Mouse (Mus musculus) liver, postnatal 0 days (tissue): Measurements from ENCODE around the gene Foxp2. TPM values are rescaled to one million over a fixed set of nuclear protein-coding genes. Genes with fewer than 3 reads are reported as not detected.
A peak's percentile ranks its signal among the peaks of the same experiment; 100 is the strongest.

ENCODE experiments used
- ATAC-seq: fragments of 200-750 bp; cut with Nextera tagmentation; 2 replicates; pipeline ENCODE4 v1.8.0; 2017; ENCODE audit warnings: mild to moderate bottlenecking, moderate library complexity
- DNase-seq: peaks from one replicate; pipeline ENCODE4 v3.0.0-alpha.2; 2016
- H3K27ac ChIP-seq: fragments of 300-500 bp; sonication (generic); 2 replicates; pipeline ENCODE4 v1.5.1; 2014; ENCODE audit warnings: antibody characterized with exemption, moderate library complexity, mild to moderate bottlenecking, low read depth
- H3K27me3 ChIP-seq: fragments of 300-500 bp; sonication (generic); 2 replicates; pipeline ENCODE4 v1.6.1; 2014; ENCODE audit warnings: low read length, control low read depth, mixed read lengths; ENCODE audit not compliant: insufficient read depth
- H3K36me3 ChIP-seq: fragments of 300-500 bp; sonication (generic); replicated peaks from 2 replicates; pipeline ENCODE4 v1.6.1; 2014; ENCODE audit warnings: mild to moderate bottlenecking, control low read depth, low read length, moderate library complexity, mixed read lengths; ENCODE audit not compliant: insufficient read depth
- H3K4me1 ChIP-seq: fragments of 300-500 bp; sonication (generic); 2 replicates; pipeline ENCODE4 v1.6.1; 2014; ENCODE audit warnings: antibody characterized with exemption, mild to moderate bottlenecking, control low read depth; ENCODE audit not compliant: insufficient read depth
- H3K4me2 ChIP-seq: fragments of 300-500 bp; sonication (generic); 2 replicates; pipeline ENCODE4 v1.6.1; 2014; ENCODE audit warnings: low read depth, mild to moderate bottlenecking, low read length, moderate library complexity, mixed read lengths
- H3K4me3 ChIP-seq: fragments of 300-500 bp; sonication (generic); 2 replicates; pipeline ENCODE4 v1.5.1; 2014; ENCODE audit warnings: low read depth, low read length
- H3K9ac ChIP-seq: fragments of 300-500 bp; sonication (generic); replicated peaks from 2 replicates; pipeline ENCODE4 v1.6.1; 2014; ENCODE audit warnings: mild to moderate bottlenecking, moderate library complexity
- H3K9me3 ChIP-seq: fragments of 300-500 bp; sonication (generic); 2 replicates; pipeline ENCODE4 v1.6.1; 2016; ENCODE audit warnings: mild to moderate bottlenecking, control low read depth, low read length, mixed read lengths
- CTCF ChIP-seq: sonication (generic); IDR thresholded peaks from 2 replicates; pipeline ENCODE4 v1.5.1; 2016; ENCODE audit warnings: antibody characterized with exemption, low read depth
- EP300 ChIP-seq: IDR thresholded peaks from 2 replicates; pipeline ENCODE4 v1.6.1; 2016; ENCODE audit warnings: antibody characterized with exemption, low read depth, mild to moderate bottlenecking
- WGBS: fragments of 180-500 bp; shearing (Covaris S2); extraction: QIAGEN DNeasy Blood & Tissue Kit; methylation state at CpG from one replicate; pipeline ENCODE4 v1.1.7; 2014; ENCODE audit not compliant: insufficient replicate concordance; 5-methylcytosine and 5-hydroxymethylcytosine counted together
- microRNA-seq: library from miRNA; unstranded; fragments of <30 nt; microRNA quantifications from one replicate; pipeline ENCODE4, GENCODE M21; 2016
- polyA plus RNA-seq: library from polyadenylated mRNA; unstranded; fragments of >200 nt; fragmentation: Nextera tagmentation; extraction: Ambion mirVana; gene quantifications from 2 replicates; pipeline ENCODE4 v1.2.1, GENCODE M21; 2015

Gene Foxp2
- polyA plus RNA-seq, 1 experiment from 2014 or later, result 1.6 TPM

DNA sequence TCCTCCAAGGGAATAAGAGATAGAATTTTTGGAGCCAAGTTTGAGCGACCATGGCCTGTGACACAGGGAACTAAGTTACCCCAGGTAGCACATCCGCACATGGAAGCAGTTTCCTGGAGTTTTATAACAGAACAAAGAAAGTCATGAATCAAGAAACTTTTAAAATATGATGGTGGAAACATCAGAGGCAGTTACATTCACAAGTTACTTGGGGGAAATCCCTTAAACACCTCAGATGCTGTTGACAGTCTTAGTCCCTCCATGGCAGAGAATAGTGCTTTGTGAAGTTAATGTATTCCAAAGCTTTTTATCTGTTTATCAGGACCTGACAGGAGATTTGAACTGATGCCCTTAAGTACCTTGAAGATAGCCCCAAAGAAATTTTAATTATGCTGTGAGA lies 558.6 kb downstream of the Foxp2 start:
- DNase-seq (no peak), ATAC-seq (no peak)
- WGBS, result 79% methylated on average over 2 of the region's 2 CpGs
- H3K9me3 ChIP-seq, result no peaks in the 10 kb centered on the region
- H3K9ac ChIP-seq, result no peak overlapping the region
- no peak overlapping the region for H3K4me2 ChIP-seq
- no peaks in the 10 kb centered on the region for H3K36me3 ChIP-seq
- H3K4me3 ChIP-seq, result no peak overlapping the region
- H3K27me3 ChIP-seq, result no peaks in the 10 kb centered on the region
- no peak for TF ChIP-seq EP300
- TF ChIP-seq CTCF, result no peak
- no peaks in the 10 kb centered on the region for H3K4me1 ChIP-seq
- no peak overlapping the region for H3K27ac ChIP-seq

DNA sequence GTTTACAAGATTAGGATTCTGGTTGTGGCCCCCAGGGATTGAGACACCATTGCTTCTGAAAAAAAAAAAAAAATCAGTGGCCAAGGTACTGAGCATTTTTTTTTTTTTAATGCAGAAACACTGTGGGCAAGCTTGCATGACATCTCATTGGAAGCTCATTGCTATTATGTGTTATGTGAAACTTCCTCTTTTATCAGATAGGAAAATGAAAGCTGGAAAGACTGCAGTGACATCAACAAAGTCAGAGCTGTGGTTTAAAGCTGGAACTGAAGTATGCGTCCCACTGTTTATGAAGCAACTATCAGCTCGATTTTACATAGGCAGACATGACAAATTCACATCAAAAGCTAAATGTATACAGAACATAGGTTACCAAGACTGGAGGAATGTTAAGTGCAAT lies 562.2 kb downstream of the Foxp2 start:
- WGBS, result 54% methylated on average over 2 of the region's 2 CpGs
- Histone ChIP-seq H3K9me3 (no peaks in the 10 kb centered on the region), H3K27me3 (no peaks in the 10 kb centered on the region), H3K4me3 (no peak overlapping the region), H3K27ac (no peak overlapping the region), H3K4me1 (no peaks in the 10 kb centered on the region), H3K4me2 (no peak overlapping the region), H3K36me3 (no peaks in the 10 kb centered on the region), H3K9ac (no peak overlapping the region)
- no peak for ATAC-seq
- no peak for DNase-seq
- TF ChIP-seq EP300, result no peak
- TF ChIP-seq CTCF, result no peak

DNA sequence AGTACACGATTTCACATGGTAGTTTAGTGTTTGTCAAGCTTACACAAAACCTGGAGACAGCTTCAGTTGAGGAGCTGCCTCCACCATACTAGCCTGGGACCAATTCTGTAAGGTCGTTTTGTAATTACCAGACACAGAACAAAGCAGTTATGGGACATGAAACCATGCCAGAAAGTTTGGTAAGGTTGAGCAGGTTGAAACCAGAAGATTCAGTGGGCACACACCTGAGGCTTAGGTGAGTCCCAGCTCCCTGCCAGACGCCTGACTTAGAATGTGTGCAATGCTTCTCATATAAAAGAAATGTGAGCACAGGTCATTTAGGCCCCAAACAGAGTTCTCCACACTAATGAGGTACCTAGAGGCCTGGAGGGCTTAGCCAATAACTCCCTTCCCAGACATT lies 564.3 kb downstream of the Foxp2 start:
- H3K4me3 ChIP-seq, result no peak overlapping the region
- WGBS, result 56% methylated on average over 3 of the region's 3 CpGs

DNA sequence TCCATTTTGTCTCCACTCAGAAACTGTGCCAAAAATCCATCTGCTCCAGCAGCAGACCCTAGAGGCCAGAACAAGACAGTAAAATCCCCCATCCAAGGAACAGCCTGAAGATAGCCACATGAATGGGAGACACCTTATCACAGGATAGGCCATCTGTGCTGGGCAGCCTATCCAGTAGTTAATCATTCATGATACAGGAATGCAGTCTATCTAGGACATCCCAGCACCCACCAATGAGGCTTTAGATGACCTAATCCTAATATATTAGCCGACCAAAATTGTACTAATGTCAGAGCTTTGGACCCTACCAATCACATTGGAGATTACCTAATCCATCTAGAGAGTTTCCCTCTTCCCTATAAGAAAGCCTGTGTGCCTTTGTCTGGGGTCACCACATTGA lies 565.5 kb downstream of the Foxp2 start:
- Histone ChIP-seq H3K9me3 (no peaks in the 10 kb centered on the region), H3K9ac (no peak overlapping the region), H3K4me1 (no peaks in the 10 kb centered on the region), H3K27me3 (no peaks in the 10 kb centered on the region), H3K27ac (no peak overlapping the region), H3K36me3 (no peaks in the 10 kb centered on the region), H3K4me3 (no peak overlapping the region), H3K4me2 (no peak overlapping the region)
- 51% methylated on average over 1 of the region's 1 CpGs for whole genome bisulfite sequencing
- ATAC-seq, result peak; percentile 77
- DNase-seq, result no peak
- TF ChIP-seq CTCF, result no peak
- no peak for TF ChIP-seq EP300

More for the DNA sequence above, 564.3 kb downstream of the Foxp2 start:
- Histone ChIP-seq H3K9me3 (no peaks in the 10 kb centered on the region), H3K4me2 (no peak overlapping the region), H3K36me3 (no peaks in the 10 kb centered on the region), H3K27me3 (no peaks in the 10 kb centered on the region), H3K9ac (no peak overlapping the region), H3K27ac (no peak overlapping the region), H3K4me1 (no peaks in the 10 kb centered on the region)
- no peak for TF ChIP-seq CTCF
- no peak for TF ChIP-seq EP300
- DNase-seq, result no peak
- ATAC-seq, result no peak

DNA sequence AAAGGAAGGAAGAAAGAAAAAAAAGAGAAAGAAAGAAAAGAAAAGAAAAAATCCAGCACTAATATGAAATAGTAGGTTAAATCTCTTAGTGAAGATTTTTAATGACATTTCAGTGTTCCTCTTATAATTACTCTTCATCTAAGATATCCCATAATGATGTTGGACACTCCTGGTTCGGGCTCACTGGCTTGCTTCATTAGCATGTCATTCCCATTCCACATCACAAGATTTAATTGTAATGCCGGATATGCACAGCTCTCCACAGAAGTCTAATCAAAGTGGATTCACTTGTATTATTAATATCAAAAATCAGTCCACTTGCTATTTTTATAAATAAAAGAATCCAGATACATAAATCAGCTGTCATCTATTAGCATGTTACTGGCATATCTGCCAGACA lies 585.8 kb downstream of the Foxp2 start:
- ATAC-seq (no peak), DNase-seq (no peak)
- TF ChIP-seq CTCF, result no peak
- no peak for TF ChIP-seq EP300
- no peak overlapping the region for H3K4me2 ChIP-seq
- no peaks in the 10 kb centered on the region for H3K27me3 ChIP-seq
- H3K4me3 ChIP-seq, result no peak overlapping the region
- H3K36me3 ChIP-seq, result no peaks in the 10 kb centered on the region
- no peak overlapping the region for H3K9ac ChIP-seq
- no peaks in the 10 kb centered on the region for H3K4me1 ChIP-seq
- H3K9me3 ChIP-seq, result no peaks in the 10 kb centered on the region; the same call in 1 of the 2 replicates
- H3K27ac ChIP-seq, result no peak overlapping the region
- whole genome bisulfite sequencing, result 77% methylated on average over 2 of the region's 2 CpGs

Small RNAs within 50 kb of the gene (microRNA-seq; reads per million reads assigned to microRNA genes)
- gene Gm25470, result not detected

Other genes with a start within 250 kb of the Foxp2 start
- gene Ppp1r3a, start 146.1 kb upstream of the Foxp2 start, polyA plus RNA-seq, result 0.02 and 0.13 TPM in 2 replicates